Mouse (Mus musculus) olfactory bulb, adult 2 months (tissue): Measurements from ENCODE around the gene Cdh13.

ENCODE experiments used
- CTCF ChIP-seq: fragments of 200-500 bp; IDR thresholded peaks from 2 replicates; pipeline ENCODE4 v1.5.1; 2012; ENCODE audit warnings: low read depth, mild to moderate bottlenecking, low read length, moderate library complexity; ENCODE audit not compliant: insufficient read depth
- POLR2A ChIP-seq: fragments of 200-500 bp; IDR thresholded peaks from 2 replicates; pipeline ENCODE4 v1.6.1; 2012; ENCODE audit warnings: mild to moderate bottlenecking, low read depth, low read length, moderate library complexity; ENCODE audit not compliant: insufficient read depth

DNA sequence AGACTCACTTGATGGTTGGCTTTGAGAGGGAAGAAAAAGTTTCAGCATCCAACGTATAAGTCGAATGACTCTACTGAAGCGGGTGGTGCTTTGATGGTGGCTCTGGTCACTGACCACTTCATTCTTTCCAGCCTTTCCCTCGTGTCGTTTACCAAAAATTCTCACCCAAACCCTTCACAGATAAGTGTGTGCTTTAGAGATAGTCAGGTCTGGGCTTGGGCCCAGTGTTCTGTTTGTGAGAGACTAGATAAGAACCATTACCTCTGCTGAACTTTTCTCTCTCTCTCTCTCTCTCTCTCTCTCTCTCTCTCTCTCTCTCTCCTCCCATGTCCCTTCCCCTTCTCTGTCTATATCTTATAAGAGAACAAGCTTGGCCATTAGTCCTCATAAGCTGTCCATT is 342.9 kb downstream of the Cdh13 start:
- TF ChIP-seq POLR2A (no peak), CTCF (no peak)
